Mouse (Mus musculus): Measurements from ENCODE around the gene Golph3. TPM values are rescaled to one million over a fixed set of nuclear protein-coding genes. Genes with fewer than 3 reads are reported as not detected.

Golph3 gene
- polyA plus RNA-seq, 1 experiment = 82.7 TPM

- no peak for DNase-seq (ENCODE audit: low read depth)
- TF ChIP-seq CTCF (IDR thresholded peaks at IDR 0.05; ENCODE audit: borderline replicate concordance, extremely low read depth, insufficient read depth, insufficient read length) (no peak), POLR2A (IDR thresholded peaks at IDR 0.05; ENCODE audit: borderline replicate concordance, extremely low read depth, insufficient read depth, insufficient read length, poor library complexity, severe bottlenecking) (no peak)
These were observed 19.5 kb downstream of the Golph3 start for GRCm38 (mm10) chr15:12340536-12341400.

DNA sequence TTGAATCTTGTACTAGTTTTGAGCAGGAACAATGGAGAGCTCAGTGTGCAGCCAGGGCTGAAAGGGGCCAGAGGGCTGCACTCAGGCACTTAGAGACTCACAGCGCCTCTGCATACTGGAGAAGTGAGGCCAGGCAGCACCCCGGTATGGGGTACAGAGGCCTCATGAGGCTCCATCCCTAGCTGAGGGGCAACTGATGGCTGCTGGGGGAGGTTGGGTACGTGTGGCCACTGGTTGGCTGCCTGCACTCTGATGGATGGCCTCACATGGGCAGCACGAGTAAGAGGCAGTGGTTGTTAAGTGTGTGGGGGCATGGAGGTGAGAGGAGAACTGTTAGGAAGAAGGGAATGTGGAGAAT lies 20.1 kb downstream of the Golph3 start:
- DNase-seq (ENCODE audit: low read depth) = peak; percentile 55

GRCm38 (mm10) chr15:12346916-12347315 lies 25.7 kb downstream of the Golph3 start:
- TF ChIP-seq CTCF (IDR thresholded peaks at IDR 0.05; ENCODE audit: borderline replicate concordance, extremely low read depth, insufficient read depth, insufficient read length) (no peak), POLR2A (IDR thresholded peaks at IDR 0.05; ENCODE audit: borderline replicate concordance, extremely low read depth, insufficient read depth, insufficient read length, poor library complexity, severe bottlenecking) (no peak)
- no peak for DNase-seq (ENCODE audit: low read depth)

More for the DNA sequence above, 20.1 kb downstream of the Golph3 start:
- no peak for TF ChIP-seq CTCF (IDR thresholded peaks at IDR 0.05; ENCODE audit: borderline replicate concordance, extremely low read depth, insufficient read depth, insufficient read length)
- no peak for TF ChIP-seq POLR2A (IDR thresholded peaks at IDR 0.05; ENCODE audit: borderline replicate concordance, extremely low read depth, insufficient read depth, insufficient read length, poor library complexity, severe bottlenecking)

DNA sequence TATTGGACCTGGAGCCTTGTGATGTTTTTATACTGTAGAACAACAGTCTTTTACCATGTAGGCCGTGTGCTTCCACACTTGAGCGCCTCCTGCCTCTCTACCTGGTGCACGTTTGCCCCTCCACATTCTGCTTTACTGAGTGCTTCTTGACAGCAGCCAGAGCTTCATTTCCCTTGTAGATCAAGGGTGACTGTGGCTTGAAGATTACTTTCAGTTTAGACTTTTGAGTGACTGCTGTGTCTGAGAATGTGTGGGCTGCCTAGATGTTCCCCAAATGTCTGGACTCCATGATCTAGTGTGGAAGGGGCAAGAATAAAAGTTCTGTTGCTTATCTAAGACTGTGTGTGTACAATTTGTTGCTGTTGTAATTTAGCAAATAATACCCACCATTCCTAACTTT lies 27.7 kb downstream of the Golph3 start:
- no peak for DNase-seq (ENCODE audit: low read depth)
- TF ChIP-seq CTCF (IDR thresholded peaks at IDR 0.05; ENCODE audit: borderline replicate concordance, extremely low read depth, insufficient read depth, insufficient read length) (no peak), POLR2A (IDR thresholded peaks at IDR 0.05; ENCODE audit: borderline replicate concordance, extremely low read depth, insufficient read depth, insufficient read length, poor library complexity, severe bottlenecking) (no peak)

- no peak for TF ChIP-seq POLR2A (IDR thresholded peaks at IDR 0.05; ENCODE audit: borderline replicate concordance, extremely low read depth, insufficient read depth, insufficient read length, poor library complexity, severe bottlenecking)
- TF ChIP-seq CTCF (IDR thresholded peaks at IDR 0.05; ENCODE audit: borderline replicate concordance, extremely low read depth, insufficient read depth, insufficient read length) = no peak
- no peak for DNase-seq (ENCODE audit: low read depth)
These were observed 28.6 kb downstream of the Golph3 start for GRCm38 (mm10) chr15:12349840-12350239.

DNA sequence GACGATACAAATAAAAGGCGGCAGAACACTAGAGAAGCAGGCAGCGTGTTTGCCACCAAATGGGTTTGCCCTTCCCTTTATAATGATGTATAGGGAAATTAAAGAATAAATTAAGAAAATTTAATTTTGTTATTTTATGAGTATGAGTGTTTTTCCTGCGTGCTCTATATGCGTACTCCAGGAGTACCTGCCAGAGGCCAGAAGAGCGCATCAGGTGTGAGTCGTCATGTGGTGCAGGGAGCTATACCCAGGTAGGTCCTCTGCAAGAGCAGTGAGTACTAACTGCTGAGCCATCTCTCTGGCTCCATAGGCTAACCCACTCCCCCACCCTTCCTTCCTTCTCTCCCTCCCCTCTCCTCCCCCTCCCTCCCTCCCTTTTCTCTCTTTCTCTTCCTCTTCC lies 30.2 kb downstream of the Golph3 start:
- DNase-seq (ENCODE audit: low read depth) = no peak
- TF ChIP-seq POLR2A (IDR thresholded peaks at IDR 0.05; ENCODE audit: borderline replicate concordance, extremely low read depth, insufficient read depth, insufficient read length, poor library complexity, severe bottlenecking) = no peak
- TF ChIP-seq CTCF (IDR thresholded peaks at IDR 0.05; ENCODE audit: borderline replicate concordance, extremely low read depth, insufficient read depth, insufficient read length) = no peak

DNA sequence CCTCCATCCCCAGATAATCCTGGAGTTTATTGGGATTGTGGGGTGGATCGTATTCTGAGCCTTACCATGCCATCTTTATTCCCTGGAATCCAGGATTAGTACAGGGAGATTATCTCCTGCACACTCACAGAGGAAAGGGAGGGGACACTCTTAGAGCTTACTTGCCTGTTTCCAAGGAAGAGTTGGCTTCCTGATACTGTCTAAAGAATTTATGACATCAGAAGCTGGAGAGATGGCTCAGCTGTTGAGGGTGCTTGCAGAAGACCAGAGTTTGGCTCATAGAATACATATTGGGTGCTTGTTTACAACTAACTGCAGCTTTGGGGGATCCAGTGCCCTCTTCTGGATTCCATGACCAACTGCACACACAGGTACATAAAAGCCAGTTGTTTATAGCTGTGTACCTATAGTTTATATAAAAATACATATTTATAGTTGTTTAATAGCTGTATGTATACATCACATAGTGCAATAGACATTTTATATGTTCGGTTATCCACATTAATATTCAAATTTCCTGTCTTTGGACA lies 33.1 kb downstream of the Golph3 start:
- no peak for DNase-seq (ENCODE audit: low read depth)
- TF ChIP-seq POLR2A (IDR thresholded peaks at IDR 0.05; ENCODE audit: borderline replicate concordance, extremely low read depth, insufficient read depth, insufficient read length, poor library complexity, severe bottlenecking) (no peak), CTCF (IDR thresholded peaks at IDR 0.05; ENCODE audit: borderline replicate concordance, extremely low read depth, insufficient read depth, insufficient read length) (no peak)

DNA sequence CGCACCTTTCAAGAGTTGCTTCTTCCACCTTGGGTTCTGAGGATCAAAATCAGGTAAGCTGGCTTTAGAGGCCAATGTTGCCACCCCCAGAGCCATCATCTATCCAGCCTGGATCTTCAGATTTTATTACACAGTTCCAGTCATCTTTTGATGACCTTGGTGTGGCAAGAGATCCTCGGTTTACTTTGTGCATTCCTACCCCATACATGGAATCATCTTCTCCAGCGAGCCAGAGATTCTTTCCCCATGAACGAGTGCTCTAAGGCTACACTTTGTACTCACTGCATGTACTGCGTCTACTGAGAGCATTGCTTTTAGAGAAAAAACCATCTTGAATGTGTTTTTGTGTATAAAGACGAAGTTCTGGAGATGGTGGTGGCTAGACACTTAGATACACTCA lies 34.0 kb downstream of the Golph3 start:
- TF ChIP-seq POLR2A (IDR thresholded peaks at IDR 0.05; ENCODE audit: borderline replicate concordance, extremely low read depth, insufficient read depth, insufficient read length, poor library complexity, severe bottlenecking) (no peak), CTCF (IDR thresholded peaks at IDR 0.05; ENCODE audit: borderline replicate concordance, extremely low read depth, insufficient read depth, insufficient read length) (no peak)
- DNase-seq (ENCODE audit: low read depth) = no peak

- TF ChIP-seq POLR2A (IDR thresholded peaks at IDR 0.05; ENCODE audit: borderline replicate concordance, extremely low read depth, insufficient read depth, insufficient read length, poor library complexity, severe bottlenecking) (no peak), CTCF (IDR thresholded peaks at IDR 0.05; ENCODE audit: borderline replicate concordance, extremely low read depth, insufficient read depth, insufficient read length) (no peak)
- DNase-seq (ENCODE audit: low read depth) = no peak
These were observed 34.7 kb downstream of the Golph3 start for GRCm38 (mm10) chr15:12355907-12356306.

DNA sequence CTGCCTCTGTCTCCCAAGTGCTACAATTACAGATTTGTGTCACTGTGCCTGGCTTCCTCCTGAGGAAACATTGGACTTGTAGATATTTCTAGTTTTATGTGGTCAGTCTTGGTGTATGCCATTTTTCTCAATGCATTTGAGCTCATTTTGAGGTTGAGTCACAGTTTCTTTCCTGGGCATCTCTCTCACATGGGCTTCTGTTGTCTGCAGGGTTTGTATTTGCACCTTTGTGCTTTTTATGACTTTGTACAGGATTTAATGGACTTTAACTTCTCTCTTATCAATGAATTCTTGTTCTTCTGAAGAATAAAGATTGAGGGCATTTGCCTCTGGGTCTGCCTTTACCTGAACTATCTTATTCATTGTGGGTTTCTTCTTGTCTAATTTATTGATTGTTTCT lies 36.2 kb downstream of the Golph3 start:
- no peak for TF ChIP-seq CTCF (IDR thresholded peaks at IDR 0.05; ENCODE audit: borderline replicate concordance, extremely low read depth, insufficient read depth, insufficient read length)
- TF ChIP-seq POLR2A (IDR thresholded peaks at IDR 0.05; ENCODE audit: borderline replicate concordance, extremely low read depth, insufficient read depth, insufficient read length, poor library complexity, severe bottlenecking) = no peak
- no peak for DNase-seq (ENCODE audit: low read depth)

GRCm38 (mm10) chr15:12358384-12358783 lies 37.1 kb downstream of the Golph3 start:
- TF ChIP-seq CTCF (IDR thresholded peaks at IDR 0.05; ENCODE audit: borderline replicate concordance, extremely low read depth, insufficient read depth, insufficient read length) = no peak
- TF ChIP-seq POLR2A (IDR thresholded peaks at IDR 0.05; ENCODE audit: borderline replicate concordance, extremely low read depth, insufficient read depth, insufficient read length, poor library complexity, severe bottlenecking) = no peak
- DNase-seq (ENCODE audit: low read depth) = no peak

Data from brain, embryonic 14.5 days (tissue).